Mouse (Mus musculus) CD8-positive naive resting alpha-beta T cell, adult 2 months (primary cell): Measurements from ENCODE around the gene Xrn2.

Experiments used
- DNase-seq, 2 experiments: peaks; one replicate each; pipeline ENCODE4 v3.0.0; 2022; ENCODE audit warnings: low read depth in 2 of 2, low spot score in 2 of 2

Gene Xrn2

GRCm38 (mm10) chr2:147053229-147053892, 40.6 kb downstream of the Xrn2 start:
- DNase-seq = no peak

- no peak for DNase-seq
Observed at GRCm38 (mm10) chr2:147067480-147068246, 54.9 kb downstream of the Xrn2 start.

DNA sequence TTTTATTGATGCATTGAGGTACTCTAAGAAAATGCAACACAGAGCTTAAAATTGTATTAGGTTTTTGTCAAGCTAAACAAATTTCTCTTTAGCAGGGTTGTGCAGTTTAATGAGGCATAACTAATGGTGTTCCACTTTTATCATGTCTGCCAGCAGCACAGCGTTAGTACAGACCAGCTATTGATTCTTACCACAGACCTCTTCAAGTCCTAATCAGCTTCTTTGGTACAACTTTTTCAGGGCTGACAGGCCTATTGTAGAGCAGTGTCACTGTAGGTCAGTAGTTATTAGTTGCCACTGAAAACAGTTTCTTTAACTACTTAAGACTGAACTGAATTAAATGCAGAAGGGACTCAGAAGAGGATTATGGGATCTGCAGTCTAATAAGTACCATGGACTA, 56.3 kb downstream of the Xrn2 start:
- no peak for DNase-seq

GRCm38 (mm10) chr2:147070305-147070704, 57.5 kb downstream of the Xrn2 start:
- no peak for DNase-seq

- DNase-seq = no peak
Observed at GRCm38 (mm10) chr2:147073962-147074361, 61.2 kb downstream of the Xrn2 start.

DNA sequence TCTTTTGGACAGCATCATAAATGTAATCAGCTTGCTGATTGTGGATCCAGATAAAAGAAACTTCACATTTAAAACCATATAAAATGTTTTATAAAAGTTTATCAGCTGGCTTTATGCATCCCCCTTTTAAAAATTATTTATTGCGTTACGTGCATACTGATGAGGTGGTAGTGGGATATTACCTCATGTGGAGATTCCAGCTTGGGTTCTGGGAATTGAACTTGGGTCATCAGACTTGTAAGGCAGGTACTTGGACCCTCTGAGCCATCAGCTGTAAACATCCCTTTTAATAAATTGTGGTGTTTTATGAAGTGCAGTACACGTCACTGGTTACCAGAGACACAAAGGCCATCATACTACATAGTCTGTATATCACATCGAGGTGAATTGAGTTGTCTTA, 61.6 kb downstream of the Xrn2 start:
- no peak for DNase-seq

GRCm38 (mm10) chr2:147082391-147082790, 69.6 kb downstream of the Xrn2 start:
- DNase-seq = no peak

- DNase-seq = peak; percentile 19 to 27
Observed at GRCm38 (mm10) chr2:147083471-147084365, 70.9 kb downstream of the Xrn2 start.

GRCm38 (mm10) chr2:147084366-147085071, 71.7 kb downstream of the Xrn2 start:
- DNase-seq = no peak

- DNase-seq = no peak
Observed at GRCm38 (mm10) chr2:147085072-147085870, 72.5 kb downstream of the Xrn2 start, which contains the start of gene Nkx2-4. Gene Nkx2-4 (minus strand): TSS chr2:147085445.

DNA sequence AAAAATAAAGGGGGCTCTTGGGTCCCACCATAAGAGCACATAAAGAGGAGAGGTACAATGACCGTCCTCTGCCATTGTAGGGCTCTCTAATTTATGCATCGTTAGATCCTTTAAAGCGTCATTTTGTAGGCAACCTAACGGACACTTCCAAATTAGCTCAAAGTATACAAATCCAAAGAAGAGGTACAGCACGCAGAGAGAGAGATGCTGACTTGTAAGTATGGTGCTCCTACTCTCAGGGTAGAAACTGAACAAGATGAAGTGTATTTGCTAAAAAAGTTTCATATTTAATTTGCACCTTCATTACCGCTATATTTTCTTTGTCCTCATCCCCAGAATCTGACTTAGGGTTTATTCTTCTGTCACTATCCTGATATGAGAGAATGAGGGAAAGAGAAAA, 73.1 kb downstream of the Xrn2 start:
- no peak for DNase-seq

DNA sequence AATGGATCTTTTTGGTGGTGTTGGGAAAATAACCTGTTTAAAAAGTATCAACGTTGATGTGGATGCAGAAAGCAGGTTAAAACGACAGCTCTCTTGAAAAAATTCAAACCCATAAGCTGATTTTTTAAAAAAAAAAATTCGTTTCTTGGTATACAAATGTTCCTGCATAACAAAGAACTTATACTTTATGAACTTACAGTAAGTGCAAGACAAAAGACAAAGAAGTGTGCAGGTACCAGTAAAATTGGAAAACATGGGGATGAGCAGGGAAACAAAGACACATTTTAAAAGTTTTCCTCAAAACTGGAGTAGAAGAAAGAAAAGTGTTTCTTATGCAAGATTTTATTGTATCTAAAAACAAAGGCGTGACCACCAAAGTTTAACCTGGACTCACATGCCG, 73.6 kb downstream of the Xrn2 start:
- no peak for DNase-seq

GRCm38 (mm10) chr2:147119736-147120135, 106.9 kb downstream of the Xrn2 start:
- no peak for DNase-seq

GRCm38 (mm10) chr2:147127366-147127765, 114.6 kb downstream of the Xrn2 start:
- no peak for DNase-seq
